Mouse (Mus musculus): Measurements from ENCODE around the gene Myrf.

Myrf gene

GRCm38 (mm10) chr19:10248128-10248527 lies 7.6 kb upstream of the Myrf start:
- DNase-seq (ENCODE audit: low spot score in 2 of 2), result no peak

GRCm38 (mm10) chr19:10247165-10247564 lies 6.6 kb upstream of the Myrf start:
- no peak for DNase-seq (ENCODE audit: low spot score in 2 of 2)

- DNase-seq (ENCODE audit: low spot score in 2 of 2), result peak in 1 of 2 experiments; percentile 63
These were observed 3.6 kb upstream of the Myrf start for GRCm38 (mm10) chr19:10244183-10244582.

- no peak for DNase-seq (ENCODE audit: low spot score in 2 of 2)
These were observed 2.4 kb upstream of the Myrf start for GRCm38 (mm10) chr19:10242916-10243315.

- DNase-seq (ENCODE audit: low spot score in 2 of 2), result no peak
These were observed 434 bp downstream of the Myrf start for GRCm38 (mm10) chr19:10239975-10240653.

- DNase-seq (ENCODE audit: low spot score in 2 of 2), result no peak
These were observed 1.1 kb downstream of the Myrf start for GRCm38 (mm10) chr19:10239419-10239818.

- DNase-seq (ENCODE audit: low spot score in 2 of 2), result no peak
These were observed 2.1 kb downstream of the Myrf start for GRCm38 (mm10) chr19:10238477-10238876.

GRCm38 (mm10) chr19:10235784-10236565 lies 4.6 kb downstream of the Myrf start:
- DNase-seq (ENCODE audit: low spot score in 2 of 2), result no peak

- no peak for DNase-seq (ENCODE audit: low spot score in 2 of 2)
These were observed 8.1 kb downstream of the Myrf start for GRCm38 (mm10) chr19:10232327-10233017.

GRCm38 (mm10) chr19:10231871-10232270 lies 8.7 kb downstream of the Myrf start:
- DNase-seq (ENCODE audit: low spot score in 2 of 2), result no peak

GRCm38 (mm10) chr19:10231016-10231415 lies 9.5 kb downstream of the Myrf start:
- no peak for DNase-seq (ENCODE audit: low spot score in 2 of 2)

- DNase-seq (ENCODE audit: low spot score in 2 of 2), result no peak
These were observed 14.8 kb downstream of the Myrf start for GRCm38 (mm10) chr19:10225767-10226166.

GRCm38 (mm10) chr19:10224637-10225453 lies 15.7 kb downstream of the Myrf start:
- no peak for DNase-seq (ENCODE audit: low spot score in 2 of 2)

- no peak for DNase-seq (ENCODE audit: low spot score in 2 of 2)
These were observed 17.0 kb downstream of the Myrf start for GRCm38 (mm10) chr19:10223561-10223960.

GRCm38 (mm10) chr19:10222656-10223055 lies 17.9 kb downstream of the Myrf start:
- no peak for DNase-seq (ENCODE audit: low spot score in 2 of 2)

- no peak for DNase-seq (ENCODE audit: low spot score in 2 of 2)
These were observed 19.0 kb downstream of the Myrf start for GRCm38 (mm10) chr19:10221585-10221984.

- DNase-seq (ENCODE audit: low spot score in 2 of 2), result no peak
These were observed 21.0 kb downstream of the Myrf start for GRCm38 (mm10) chr19:10219593-10219992.

- DNase-seq (ENCODE audit: low spot score in 2 of 2), result peak in 1 of 2 experiments; percentile 53
These were observed 21.4 kb downstream of the Myrf start for GRCm38 (mm10) chr19:10219108-10219507.

- DNase-seq (ENCODE audit: low spot score in 2 of 2), result no peak
These were observed 24.4 kb downstream of the Myrf start for GRCm38 (mm10) chr19:10216101-10216500.

GRCm38 (mm10) chr19:10213796-10214471 lies 26.6 kb downstream of the Myrf start:
- no peak for DNase-seq (ENCODE audit: low spot score in 2 of 2)

- no peak for DNase-seq (ENCODE audit: low spot score in 2 of 2)
These were observed 29.7 kb downstream of the Myrf start for GRCm38 (mm10) chr19:10210885-10211284.

Data from frontal cortex, postnatal 36 days (tissue).